Mouse (Mus musculus): Measurements from ENCODE around the gene Nr6a1. TPM values are rescaled to one million over a fixed set of nuclear protein-coding genes. Genes with fewer than 3 reads are reported as not detected.

Gene Nr6a1
- total and polyA plus RNA-seq, 3 experiments, result 5.6 to 6.1 (median 5.8) TPM

DNA sequence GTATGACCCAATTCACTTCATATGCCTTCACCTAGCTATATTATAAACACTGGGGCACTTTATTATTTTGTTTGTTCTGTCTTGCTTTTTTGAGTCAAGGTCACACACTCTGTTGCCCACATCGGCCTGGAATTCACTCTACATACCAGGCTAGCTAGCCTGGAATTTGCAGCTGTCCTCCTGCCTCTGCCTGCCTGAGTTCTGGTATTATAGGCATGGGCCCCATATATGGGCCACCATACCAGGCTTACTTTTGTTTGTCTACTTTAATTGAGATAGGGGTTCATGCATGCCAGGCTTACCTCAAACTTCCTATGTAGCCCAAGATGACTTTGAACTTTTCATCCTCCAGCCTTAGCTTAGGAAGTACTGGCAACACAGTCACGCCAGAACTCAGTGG, 14.4 kb upstream of the Nr6a1 start:
- Histone ChIP-seq H3K9me3 (replicated peaks; ENCODE audit: low read length) (peaks cover 2% of the 10 kb centered on the region), H3K79me2 (replicated peaks; ENCODE audit: control insufficient read depth, extremely low read depth, insufficient read depth, poor library complexity, severe bottlenecking) (no peaks in the 10 kb centered on the region), H3K36me3 (replicated peaks in 1 of 2; ENCODE audit: control insufficient read depth in 1 of 2, insufficient read depth in 1 of 2, low read length in 1 of 2) (peaks cover 0 to 19% of the 10 kb centered on the region in 2 experiments), H3K27ac (ENCODE audit: insufficient read depth, low read depth) (no peak overlapping the region), H3K27me3 (replicated peaks) (no peaks in the 10 kb centered on the region), H3K4me2 (ENCODE audit: insufficient read depth, low read depth, poor library complexity, severe bottlenecking) (no peak overlapping the region), H3K9ac (ENCODE audit: insufficient read depth, low read depth) (no peak overlapping the region), H3K4me3 (replicated peaks in 1 of 3; ENCODE audit: low read depth in 2 of 3, low read length in 2 of 3, poor library complexity in 1 of 3) (no peak overlapping the region), H3K4me1 (ENCODE audit: control insufficient read depth in 1 of 2, insufficient read depth in 2 of 2) (peaks cover 20 to 44% of the 10 kb centered on the region in 2 experiments)
- dilution Hi-C loops (cut with MboI; ENCODE audit: extremely low pct_ligation_motif_present, extremely low pct_unique_long_range_greater_than_20kb, low sequenced_read_pairs) (no loop called here), in situ Hi-C loops (cut with MboI; ENCODE audit: low pct_ligation_motif_present, low pct_unique_long_range_greater_than_20kb, low sequenced_read_pairs) (no loop called here)
- no peak for TF ChIP-seq MAX (IDR thresholded peaks at IDR 0.05; ENCODE audit: low read length)
- DNase-seq (ENCODE audit: extremely low read depth), result no peak

GRCm38 (mm10) chr2:38941426-38941825, 13.9 kb upstream of the Nr6a1 start:
- H3K4me3 ChIP-seq (replicated peaks in 1 of 3; ENCODE audit: low read depth in 2 of 3, low read length in 2 of 3, poor library complexity in 1 of 3), result no peak overlapping the region

GRCm38 (mm10) chr2:38939047-38939446, 11.6 kb upstream of the Nr6a1 start:
- Histone ChIP-seq H3K9ac (ENCODE audit: insufficient read depth, low read depth) (no peak overlapping the region), H3K27ac (ENCODE audit: insufficient read depth, low read depth) (no peak overlapping the region), H3K4me1 (ENCODE audit: control insufficient read depth in 1 of 2, insufficient read depth in 2 of 2) (peaks cover 26 to 50% of the 10 kb centered on the region in 2 experiments), H3K4me3 (replicated peaks in 1 of 3; ENCODE audit: low read depth in 2 of 3, low read length in 2 of 3, poor library complexity in 1 of 3) (no peak overlapping the region), H3K79me2 (replicated peaks; ENCODE audit: control insufficient read depth, extremely low read depth, insufficient read depth, poor library complexity, severe bottlenecking) (no peaks in the 10 kb centered on the region), H3K36me3 (replicated peaks in 1 of 2; ENCODE audit: control insufficient read depth in 1 of 2, insufficient read depth in 1 of 2, low read length in 1 of 2) (peaks cover 0 to 18% of the 10 kb centered on the region in 2 experiments), H3K27me3 (replicated peaks) (no peaks in the 10 kb centered on the region), H3K9me3 (replicated peaks; ENCODE audit: low read length) (peaks cover 2% of the 10 kb centered on the region), H3K4me2 (ENCODE audit: insufficient read depth, low read depth, poor library complexity, severe bottlenecking) (no peak overlapping the region)
- no peak for TF ChIP-seq CHD1 (IDR thresholded peaks at IDR 0.05; ENCODE audit: low read depth, low read length)
- TF ChIP-seq SIN3A (IDR thresholded peaks at IDR 0.05; ENCODE audit: low read length), result no peak
- peak in 1 of 2 experiments; percentile 38; a peak in 3 of 4 replicates for TF ChIP-seq CTCF (conservative IDR thresholded peaks at IDR 0.05 in 1 of 2, IDR thresholded peaks at IDR 0.05 in 1 of 2; ENCODE audit: low read depth in 2 of 2, low read length in 2 of 2)
- TF ChIP-seq CHD2 (IDR thresholded peaks at IDR 0.05; ENCODE audit: low read length), result no peak
- TF ChIP-seq E2F4 (IDR thresholded peaks at IDR 0.05; ENCODE audit: insufficient replicate concordance, low read depth, low read length), result no peak
- in situ Hi-C loops (cut with MboI; ENCODE audit: low pct_ligation_motif_present, low pct_unique_long_range_greater_than_20kb, low sequenced_read_pairs) (no loop called here), dilution Hi-C loops (cut with MboI; ENCODE audit: extremely low pct_ligation_motif_present, extremely low pct_unique_long_range_greater_than_20kb, low sequenced_read_pairs) (no loop called here)
- DNase-seq (ENCODE audit: extremely low read depth), result no peak

More at GRCm38 (mm10) chr2:38941426-38941825, 13.9 kb upstream of the Nr6a1 start:
- no peak overlapping the region for H3K4me2 ChIP-seq (ENCODE audit: insufficient read depth, low read depth, poor library complexity, severe bottlenecking)
- peaks cover 0 to 18% of the 10 kb centered on the region in 2 experiments for H3K36me3 ChIP-seq (replicated peaks in 1 of 2; ENCODE audit: control insufficient read depth in 1 of 2, insufficient read depth in 1 of 2, low read length in 1 of 2)
- peaks cover 24 to 49% of the 10 kb centered on the region in 2 experiments for H3K4me1 ChIP-seq (ENCODE audit: control insufficient read depth in 1 of 2, insufficient read depth in 2 of 2)
- dilution Hi-C loops (cut with MboI; ENCODE audit: extremely low pct_ligation_motif_present, extremely low pct_unique_long_range_greater_than_20kb, low sequenced_read_pairs), result no loop called here
- TF ChIP-seq POLR2A (IDR thresholded peaks at IDR 0.05; ENCODE audit: low read depth, low read length), result no peak
- TF ChIP-seq NELFE (IDR thresholded peaks at IDR 0.05; ENCODE audit: low read depth, low read length), result no peak
- no peak for TF ChIP-seq ZMIZ1 (IDR thresholded peaks at IDR 0.05; ENCODE audit: low read depth, low read length)
- no peak for TF ChIP-seq MXI1 (IDR thresholded peaks at IDR 0.05; ENCODE audit: low read depth, low read length)
- no peak for TF ChIP-seq EP300 (IDR thresholded peaks at IDR 0.05; ENCODE audit: low read length)
- TF ChIP-seq RAD21 (IDR thresholded peaks at IDR 0.05; ENCODE audit: low read depth, low read length), result no peak
- no peak for TF ChIP-seq CHD1 (IDR thresholded peaks at IDR 0.05; ENCODE audit: low read depth, low read length)
- no peak for TF ChIP-seq RCOR1 (conservative IDR thresholded peaks at IDR 0.05; ENCODE audit: low read depth, low read length)
- no peak for TF ChIP-seq E2F4 (IDR thresholded peaks at IDR 0.05; ENCODE audit: insufficient replicate concordance, low read depth, low read length)
- TF ChIP-seq MEF2A (IDR thresholded peaks at IDR 0.05; ENCODE audit: borderline replicate concordance, low read depth, low read length), result no peak
- no peaks in the 10 kb centered on the region for H3K27me3 ChIP-seq (replicated peaks)
- in situ Hi-C loops (cut with MboI; ENCODE audit: low pct_ligation_motif_present, low pct_unique_long_range_greater_than_20kb, low sequenced_read_pairs), result no loop called here
- no peak overlapping the region for H3K9ac ChIP-seq (ENCODE audit: insufficient read depth, low read depth)
- DNase-seq (ENCODE audit: extremely low read depth), result no peak
- peaks cover 2% of the 10 kb centered on the region for H3K9me3 ChIP-seq (replicated peaks; ENCODE audit: low read length)
- no peak overlapping the region for H3K27ac ChIP-seq (ENCODE audit: insufficient read depth, low read depth)
- H3K79me2 ChIP-seq (replicated peaks; ENCODE audit: control insufficient read depth, extremely low read depth, insufficient read depth, poor library complexity, severe bottlenecking), result no peaks in the 10 kb centered on the region
